Mouse (Mus musculus): ENCODE measurements around the gene Ptk7.
A peak's percentile ranks its signal among the peaks of the same experiment; 100 is the strongest.

GRCm38 (mm10) chr17:46555673-46556583 lies 73.4 kb downstream of the Ptk7 start, which contains the start of gene Srf:
- TF ChIP-seq POLR2A (IDR thresholded peaks at IDR 0.05; ENCODE audit: borderline replicate concordance, insufficient read depth, low read length) (peak; percentile 36; the same call in 1 of the 2 replicates), CTCF (IDR thresholded peaks at IDR 0.05; ENCODE audit: borderline replicate concordance, insufficient read depth, low read depth, low read length) (peak; percentile 32; the same call in 1 of the 2 replicates)
